Mouse (Mus musculus): ENCODE measurements around the gene Cd163. TPM values are rescaled to one million over a fixed set of nuclear protein-coding genes. Genes with fewer than 3 reads are reported as not detected.

Cd163 gene
- total RNA-seq, 2 experiments from 2014 or later, result 1.7 to 2.2 TPM

DNA sequence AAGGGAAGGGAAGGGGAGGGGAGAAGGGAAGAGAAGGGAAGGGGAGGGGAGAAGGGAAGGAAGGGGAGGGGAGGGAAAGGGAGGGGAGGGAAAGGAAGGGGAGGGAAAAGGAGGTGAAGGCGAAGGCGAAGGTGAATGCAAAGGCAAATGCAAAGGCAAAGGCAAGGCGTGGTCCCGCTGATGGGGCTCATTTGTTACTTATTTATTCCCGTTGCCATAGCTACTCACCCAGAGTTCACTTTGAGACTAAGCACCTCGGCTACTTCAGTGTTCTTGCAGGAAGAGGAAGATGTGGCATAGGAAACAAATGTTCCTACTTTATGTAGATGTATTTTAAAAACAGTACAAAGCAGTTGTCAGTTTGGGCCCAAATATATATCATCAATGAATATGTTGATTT is 56.1 kb downstream of the Cd163 start:
- no peak for DNase-seq (ENCODE audit: low spot score in 2 of 2)

DNA sequence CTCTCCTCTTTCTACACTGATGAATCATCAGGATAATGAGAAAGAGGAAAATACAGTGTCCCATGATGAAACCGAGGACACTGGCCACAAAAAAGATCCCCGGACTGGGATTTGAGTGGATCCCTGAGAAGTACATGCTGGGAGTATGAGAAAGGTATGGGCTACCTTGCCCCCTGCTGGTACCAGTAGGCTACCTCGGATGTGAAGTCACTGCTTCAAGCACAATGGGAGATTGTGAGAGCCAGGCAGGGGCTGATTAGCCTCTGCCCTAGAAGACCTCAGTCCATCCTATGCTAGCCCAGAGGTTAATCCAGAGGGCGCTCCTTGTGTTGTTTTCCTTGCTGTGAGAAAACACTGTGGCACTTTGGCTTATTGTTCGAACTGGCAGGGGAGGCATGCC is 59.9 kb downstream of the Cd163 start:
- no peak for DNase-seq (ENCODE audit: low spot score in 2 of 2)

DNA sequence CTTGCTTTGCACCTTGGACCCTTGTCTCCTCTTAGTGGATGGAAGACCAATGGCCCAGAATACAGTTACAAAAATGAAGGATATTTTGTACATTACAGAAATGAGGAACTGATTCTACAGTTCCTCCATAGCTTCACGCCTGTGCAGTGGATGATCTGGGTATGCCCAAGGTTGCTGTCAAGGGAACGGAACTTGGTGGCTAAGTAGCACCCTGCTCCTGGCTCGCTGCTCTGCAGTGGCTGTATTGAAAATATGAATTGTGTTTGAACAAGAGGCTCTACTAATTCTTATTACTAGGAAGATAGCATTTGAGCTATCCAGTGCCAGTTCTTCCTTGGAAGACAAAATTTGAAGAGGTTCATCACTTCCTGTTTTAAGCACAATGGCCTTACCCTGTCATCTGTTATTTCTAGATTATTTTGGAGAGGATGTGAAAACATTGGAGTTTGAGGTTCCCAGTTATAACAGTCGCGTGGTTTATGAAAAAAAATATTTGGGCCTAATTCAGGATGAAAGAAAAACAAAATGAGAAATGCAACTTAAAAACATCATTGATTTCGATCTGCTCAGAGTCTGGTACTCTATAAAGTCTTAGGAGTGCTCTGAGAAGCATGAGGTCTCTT is 69.2 kb downstream of the Cd163 start:
- DNase-seq (ENCODE audit: low spot score in 2 of 2), result no peak

DNA sequence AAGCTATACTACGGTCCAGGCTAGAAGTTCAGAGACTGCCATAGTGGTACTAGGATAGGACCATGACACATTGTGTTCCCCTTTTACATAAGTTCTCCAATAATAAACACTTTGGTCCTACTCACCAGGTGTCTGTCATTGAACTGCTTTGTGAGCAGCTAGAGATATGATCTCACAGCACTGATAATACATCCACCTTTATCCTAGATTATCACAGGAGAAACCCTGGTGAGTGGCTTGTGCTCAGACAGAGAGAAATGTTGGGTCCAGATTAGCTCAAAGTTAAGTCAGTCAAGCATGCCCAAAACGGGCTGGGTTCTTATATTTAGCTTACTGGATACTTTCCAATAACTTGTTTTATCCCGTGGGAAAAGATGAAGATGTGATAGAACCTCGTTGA is 70.2 kb downstream of the Cd163 start:
- DNase-seq (ENCODE audit: low spot score in 2 of 2), result no peak

- no peak for DNase-seq (ENCODE audit: low spot score in 2 of 2)
These were observed 71.0 kb downstream of the Cd163 start for GRCm38 (mm10) chr6:124375435-124375884.

- DNase-seq (ENCODE audit: low spot score in 2 of 2), result no peak
These were observed 71.9 kb downstream of the Cd163 start for GRCm38 (mm10) chr6:124376311-124376710.

DNA sequence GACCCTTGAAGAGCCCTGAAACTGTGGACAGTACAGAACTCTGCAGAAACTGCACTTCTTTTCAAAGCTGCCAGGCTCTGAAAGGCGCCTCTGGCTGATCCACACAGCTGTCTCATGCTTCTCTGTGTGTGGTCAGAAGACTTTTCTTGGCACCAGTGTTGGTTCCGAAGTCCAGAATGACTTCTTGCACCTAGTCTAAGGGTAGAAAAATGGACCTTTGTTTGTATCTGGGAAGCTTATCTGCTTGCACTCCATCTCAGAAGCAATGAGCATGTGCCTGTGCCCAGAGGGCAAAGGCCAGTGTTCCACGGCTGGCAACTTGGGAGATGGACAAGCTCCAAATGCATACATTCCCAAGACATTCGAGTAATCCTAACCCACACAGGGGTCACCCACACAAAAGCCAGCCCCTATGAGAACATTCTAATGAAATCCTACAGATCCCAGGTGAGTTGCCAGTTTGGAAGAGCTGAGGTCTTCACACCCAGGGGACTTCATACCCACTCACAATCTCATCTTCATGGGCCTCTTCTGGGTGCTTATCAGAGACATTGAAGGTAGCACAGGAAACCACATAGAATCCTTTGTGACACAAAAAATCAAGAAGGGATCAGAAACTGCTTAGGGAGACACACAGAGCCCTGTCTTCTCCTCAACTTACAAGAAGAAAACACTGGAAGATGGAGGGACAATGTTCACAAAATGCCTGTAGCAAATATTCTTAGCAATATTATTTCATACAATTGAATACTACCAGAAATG is 73.2 kb downstream of the Cd163 start:
- DNase-seq (ENCODE audit: low spot score in 2 of 2), result no peak

GRCm38 (mm10) chr6:124379331-124379730 is 74.9 kb downstream of the Cd163 start:
- DNase-seq (ENCODE audit: low spot score in 2 of 2), result peak in 1 of 2 experiments; percentile 75

Other genes starting within 250 kb of the Cd163 start
- gene Vmn2r27, start 72.8 kb upstream of the Cd163 start, total RNA-seq (2021), result not detected
- gene Pex5, start 110.4 kb downstream of the Cd163 start, total RNA-seq (2021), result 10 to 100 TPM; 54.2 to 57.3 TPM
- gene Clstn3, start 160.1 kb downstream of the Cd163 start, total RNA-seq (2021), result 100 to 1,000 TPM; 269 to 293 TPM
- under 1 TPM; 0.22 to 0.38 TPM for gene C1rl, start 188.5 kb downstream of the Cd163 start, total RNA-seq (2021)
- 1 to 10 TPM; 1.2 TPM for gene C1ra, start 207.7 kb downstream of the Cd163 start, total RNA-seq (2021)
- 1 to 10 TPM in 1 of 2 experiments, under 1 TPM in 1; 0.84 to 1.6 TPM for gene C1s1, start 237.7 kb downstream of the Cd163 start, total RNA-seq (2021)